Mouse (Mus musculus) ES-Bruce4 (cell line): ENCODE measurements around the gene Gpr39.

ENCODE experiments used
- CTCF ChIP-seq: IDR thresholded peaks from one replicate; pipeline ENCODE4 v1.8.1; 2011; ENCODE audit warnings: low read depth, low read length
- EP300 ChIP-seq: IDR thresholded peaks from 2 replicates; pipeline ENCODE4 v1.6.1; 2011; ENCODE audit warnings: low read depth, low read length; ENCODE audit not compliant: insufficient read depth

- TF ChIP-seq CTCF (no peak), EP300 (no peak)
These were observed 14.1 kb upstream of the Gpr39 start for GRCm38 (mm10) chr1:125662660-125663059.
